Mouse (Mus musculus) hindbrain, embryonic 10.5 days (tissue): Measurements from ENCODE around the gene Ceacam16. TPM values are rescaled to one million over a fixed set of nuclear protein-coding genes. Genes with fewer than 3 reads are reported as not detected.

Experiments used
- DNase-seq: peaks from one replicate; pipeline ENCODE4 v3.0.0-alpha.2; 2017; ENCODE audit warnings: low spot score
- H3K27ac ChIP-seq: fragments of 300-500 bp; sonication (generic); 2 replicates; pipeline ENCODE4 v1.5.1; 2016; ENCODE audit warnings: mild to moderate bottlenecking, moderate library complexity
- H3K27me3 ChIP-seq: fragments of 300-500 bp; sonication (generic); 2 replicates; pipeline ENCODE4 v1.6.1; 2016; ENCODE audit warnings: mild to moderate bottlenecking; ENCODE audit not compliant: poor library complexity, insufficient read depth, severe bottlenecking
- H3K36me3 ChIP-seq: fragments of 300-500 bp; sonication (generic); 2 replicates; pipeline ENCODE4 v1.6.1; 2016; ENCODE audit warnings: mild to moderate bottlenecking, moderate library complexity
- H3K4me1 ChIP-seq: fragments of 300-500 bp; sonication (generic); replicated peaks from 2 replicates; pipeline ENCODE4 v1.6.1; 2016; ENCODE audit warnings: mild to moderate bottlenecking
- H3K4me3 ChIP-seq: fragments of 300-500 bp; sonication (generic); 2 replicates; pipeline ENCODE4 v1.5.1; 2016; ENCODE audit warnings: mild to moderate bottlenecking, moderate library complexity
- H3K9me3 ChIP-seq: fragments of 300-500 bp; sonication (generic); 2 replicates; pipeline ENCODE4 v1.6.1; 2016; ENCODE audit warnings: mild to moderate bottlenecking, moderate library complexity
- WGBS: fragments of 180-500 bp; shearing (Covaris S2); methylation state at CpG from one replicate; pipeline ENCODE4 v1.1.7; 2016; 5-methylcytosine and 5-hydroxymethylcytosine counted together
- polyA plus RNA-seq: library from polyadenylated mRNA; unstranded; fragments of >200 nt; fragmentation: Nextera tagmentation; extraction: Ambion mirVana; gene quantifications from 2 replicates; pipeline ENCODE4 v1.2.1, GENCODE M21; 2016

Ceacam16 gene
- polyA plus RNA-seq, 1 experiment from 2014 or later: not detected

GRCm38 (mm10) chr7:19821633-19822032 lies 39.5 kb downstream of the Ceacam16 start:
- DNase-seq: no peak
- H3K27ac ChIP-seq: no peak overlapping the region
- no peaks in the 10 kb centered on the region for H3K36me3 ChIP-seq
- WGBS: 57% methylated on average over 7 of the region's 7 CpGs
- peaks cover 91% of the 10 kb centered on the region for H3K27me3 ChIP-seq
- no peak overlapping the region for H3K4me3 ChIP-seq
- peaks cover 20% of the 10 kb centered on the region for H3K9me3 ChIP-seq
- peaks cover 39% of the 10 kb centered on the region for H3K4me1 ChIP-seq

- Histone ChIP-seq H3K27me3 (peaks cover 98% of the 10 kb centered on the region), H3K4me3 (no peak overlapping the region), H3K36me3 (no peaks in the 10 kb centered on the region), H3K9me3 (peaks cover 23% of the 10 kb centered on the region), H3K4me1 (peaks cover 50% of the 10 kb centered on the region), H3K27ac (no peak overlapping the region)
- no peak for DNase-seq
- WGBS: 76% methylated on average over 3 of the region's 3 CpGs
Measured at GRCm38 (mm10) chr7:19820347-19821048, 40.6 kb downstream of the Ceacam16 start.

- H3K27ac ChIP-seq: no peak overlapping the region
- peaks cover 43% of the 10 kb centered on the region for H3K4me1 ChIP-seq
- WGBS: 88% methylated on average over 7 of the region's 7 CpGs
- no peaks in the 10 kb centered on the region for H3K36me3 ChIP-seq
- peaks cover 23% of the 10 kb centered on the region for H3K9me3 ChIP-seq
- peaks cover 99% of the 10 kb centered on the region for H3K27me3 ChIP-seq
- DNase-seq: no peak
- H3K4me3 ChIP-seq: no peak overlapping the region
Measured at GRCm38 (mm10) chr7:19818875-19819274, 42.2 kb downstream of the Ceacam16 start.

- WGBS: 87% methylated on average over 5 of the region's 5 CpGs
- peaks cover 99% of the 10 kb centered on the region for H3K27me3 ChIP-seq
Measured at GRCm38 (mm10) chr7:19818440-19818839, 42.7 kb downstream of the Ceacam16 start.

GRCm38 (mm10) chr7:19817382-19818105 lies 43.6 kb downstream of the Ceacam16 start:
- Histone ChIP-seq H3K27me3 (peaks cover 99% of the 10 kb centered on the region), H3K27ac (peak overlapping the region; percentile 70), H3K4me1 (peaks cover 33% of the 10 kb centered on the region), H3K36me3 (no peaks in the 10 kb centered on the region), H3K9me3 (peaks cover 21% of the 10 kb centered on the region), H3K4me3 (peak overlapping the region; percentile 54)
- peak; percentile 63 for DNase-seq
- WGBS: 6% methylated on average over 15 of the region's 15 CpGs

More at GRCm38 (mm10) chr7:19818440-19818839, 42.7 kb downstream of the Ceacam16 start:
- no peak overlapping the region for H3K27ac ChIP-seq
- no peak overlapping the region for H3K4me3 ChIP-seq
- H3K9me3 ChIP-seq: peaks cover 23% of the 10 kb centered on the region
- DNase-seq: no peak
- peaks cover 39% of the 10 kb centered on the region for H3K4me1 ChIP-seq
- H3K36me3 ChIP-seq: no peaks in the 10 kb centered on the region

- peak; percentile 68 for DNase-seq
- Histone ChIP-seq H3K9me3 (peaks cover 16% of the 10 kb centered on the region), H3K27ac (peak overlapping the region; percentile 64), H3K27me3 (peaks cover 99% of the 10 kb centered on the region), H3K36me3 (no peaks in the 10 kb centered on the region), H3K4me1 (peaks cover 29% of the 10 kb centered on the region), H3K4me3 (peak overlapping the region; percentile 54)
- WGBS: under 1% methylated on average over 27 of the region's 28 CpGs
Measured at GRCm38 (mm10) chr7:19816224-19816771, 44.8 kb downstream of the Ceacam16 start.

GRCm38 (mm10) chr7:19815296-19816223 lies 45.5 kb downstream of the Ceacam16 start:
- peaks cover 11% of the 10 kb centered on the region for H3K9me3 ChIP-seq
- DNase-seq: no peak
- peak overlapping the region; percentile 64; the same call in 1 of the 2 replicates for H3K27ac ChIP-seq
- H3K27me3 ChIP-seq: peaks cover 99% of the 10 kb centered on the region
- WGBS: 23% methylated on average over 17 of the region's 17 CpGs
- peak overlapping the region; percentile 54 for H3K4me3 ChIP-seq
- H3K4me1 ChIP-seq: peaks cover 34% of the 10 kb centered on the region
- no peaks in the 10 kb centered on the region for H3K36me3 ChIP-seq

- H3K4me1 ChIP-seq: peaks cover 44% of the 10 kb centered on the region
- WGBS: 81% methylated on average over 6 of the region's 6 CpGs
- no peak overlapping the region for H3K27ac ChIP-seq
- peaks cover 3% of the 10 kb centered on the region; the same call in 1 of the 2 replicates for H3K9me3 ChIP-seq
- H3K36me3 ChIP-seq: no peaks in the 10 kb centered on the region
- peaks cover 100% of the 10 kb centered on the region for H3K27me3 ChIP-seq
- no peak for DNase-seq
- no peak overlapping the region for H3K4me3 ChIP-seq
Measured at GRCm38 (mm10) chr7:19813579-19814122, 47.4 kb downstream of the Ceacam16 start.

GRCm38 (mm10) chr7:19813161-19813560 lies 47.9 kb downstream of the Ceacam16 start:
- peaks cover 45% of the 10 kb centered on the region for H3K4me1 ChIP-seq
- WGBS: 79% methylated on average over 4 of the region's 4 CpGs
- peaks cover 3% of the 10 kb centered on the region; the same call in 1 of the 2 replicates for H3K9me3 ChIP-seq
- H3K27me3 ChIP-seq: peaks cover 100% of the 10 kb centered on the region
- H3K27ac ChIP-seq: no peak overlapping the region
- DNase-seq: no peak
- H3K4me3 ChIP-seq: no peak overlapping the region
- H3K36me3 ChIP-seq: no peaks in the 10 kb centered on the region

- peak overlapping the region; percentile 32 for H3K4me3 ChIP-seq
- H3K27me3 ChIP-seq: peaks cover 81% of the 10 kb centered on the region
- peaks cover 27% of the 10 kb centered on the region for H3K4me1 ChIP-seq
- 2% methylated on average over 22 of the region's 22 CpGs for WGBS
- DNase-seq: peak; percentile 37
- no peaks in the 10 kb centered on the region for H3K36me3 ChIP-seq
- peaks cover 3% of the 10 kb centered on the region; the same call in 1 of the 2 replicates for H3K9me3 ChIP-seq
- H3K27ac ChIP-seq: no peak overlapping the region
Measured at GRCm38 (mm10) chr7:19811114-19811513, 50.0 kb downstream of the Ceacam16 start.

GRCm38 (mm10) chr7:19809369-19809768 lies 51.7 kb downstream of the Ceacam16 start:
- peak overlapping the region; percentile 42 for H3K4me3 ChIP-seq
- peak; percentile 31 for DNase-seq
- H3K36me3 ChIP-seq: no peaks in the 10 kb centered on the region
- peaks cover 5% of the 10 kb centered on the region; the same call in 1 of the 2 replicates for H3K9me3 ChIP-seq
- H3K27me3 ChIP-seq: peaks cover 64% of the 10 kb centered on the region
- no peak overlapping the region; the same call in 1 of the 2 replicates for H3K27ac ChIP-seq
- WGBS: 2% methylated on average over 27 of the region's 27 CpGs
- peaks cover 18% of the 10 kb centered on the region for H3K4me1 ChIP-seq
